Mouse (Mus musculus) limb, embryonic 14.5 days (tissue): ENCODE results near the gene Tnc. TPM values are rescaled to one million over a fixed set of nuclear protein-coding genes. Genes with fewer than 3 reads are reported as not detected.

Source experiments
- ATAC-seq: fragments of 200-750 bp; cut with Nextera tagmentation; 2 replicates; pipeline ENCODE4 v1.8.0; 2017; ENCODE audit warnings: low read depth, moderate number of reproducible peaks, moderate TSS enrichment; ENCODE audit not compliant: low FRiP score
- DNase-seq: peaks from one replicate; pipeline ENCODE4 v3.0.0-alpha.2; 2015; ENCODE audit warnings: low spot score
- H3K27ac ChIP-seq: fragments of 300-500 bp; sonication (generic); replicated peaks from 2 replicates; pipeline ENCODE4 v1.5.1; 2014; ENCODE audit warnings: low read depth, mild to moderate bottlenecking, low read length, moderate library complexity, mixed read lengths
- H3K27me3 ChIP-seq: fragments of 300-500 bp; sonication (generic); 2 replicates; pipeline ENCODE4 v1.6.1; 2014; ENCODE audit warnings: low read length, mixed read lengths; ENCODE audit not compliant: control insufficient read depth, insufficient read depth
- H3K36me3 ChIP-seq: fragments of 300-500 bp; sonication (generic); 2 replicates; pipeline ENCODE4 v1.6.1; 2014; ENCODE audit warnings: mild to moderate bottlenecking, low read length, moderate library complexity, mixed read lengths; ENCODE audit not compliant: control insufficient read depth, insufficient read depth
- H3K4me1 ChIP-seq: fragments of 300-500 bp; sonication (generic); 2 replicates; pipeline ENCODE4 v1.6.1; 2014; ENCODE audit warnings: antibody characterized with exemption, low read length, mixed read lengths; ENCODE audit not compliant: control insufficient read depth, insufficient read depth
- H3K4me2 ChIP-seq: fragments of 300-500 bp; sonication (generic); replicated peaks from 2 replicates; pipeline ENCODE4 v1.6.1; 2014; ENCODE audit warnings: low read depth, mild to moderate bottlenecking, low read length, moderate library complexity; ENCODE audit not compliant: severe bottlenecking
- H3K4me3 ChIP-seq: fragments of 300-500 bp; sonication (generic); replicated peaks from 2 replicates; pipeline ENCODE4 v1.5.1; 2014; ENCODE audit warnings: low read length
- H3K9ac ChIP-seq: fragments of 300-500 bp; sonication (generic); 2 replicates; pipeline ENCODE4 v1.6.1; 2014; ENCODE audit warnings: mild to moderate bottlenecking, low read depth, low read length, moderate library complexity; ENCODE audit not compliant: severe bottlenecking
- H3K9me3 ChIP-seq: fragments of 300-500 bp; sonication (generic); 2 replicates; pipeline ENCODE4 v1.6.1; 2016; ENCODE audit warnings: low read length; ENCODE audit not compliant: control insufficient read depth
- POLR2A ChIP-seq: fragments of 200-500 bp; IDR thresholded peaks from 2 replicates; pipeline ENCODE4 v1.8.0; 2012; ENCODE audit warnings: inconsistent platforms, mild to moderate bottlenecking, moderate library complexity, borderline replicate concordance; ENCODE audit not compliant: insufficient read depth, insufficient read length; ENCODE audit errors: extremely low read depth
- WGBS: fragments of 180-500 bp; shearing (Covaris S2); extraction: QIAGEN DNeasy Blood & Tissue Kit; methylation state at CpG from one replicate; pipeline ENCODE4 v1.1.7; 2014; 5-methylcytosine and 5-hydroxymethylcytosine counted together
- polyA plus RNA-seq, 2 experiments: library from polyadenylated mRNA; depleted of rRNA in 1 of 2; stranded (reverse) in 1 of 2; unstranded in 1 of 2; fragments of >200 nt; fragmentation: Nextera tagmentation in 1 of 2; extraction: Ambion mirVana in 1 of 2; gene quantifications; 2 replicates each; pipeline versions ENCODE4 v1.2.1 to v1.2.3; 2012 to 2014

Gene Tnc
- polyA plus RNA-seq, 2 experiments: 58.2 to 73.8 TPM

GRCm38 (mm10) chr4:63916753-63917152 is 130.1 kb downstream of the Tnc start:
- DNase-seq: no peak
- Histone ChIP-seq H3K4me3 (no peak overlapping the region), H3K9me3 (no peaks in the 10 kb centered on the region), H3K9ac (no peak overlapping the region), H3K36me3 (no peaks in the 10 kb centered on the region), H3K27me3 (no peaks in the 10 kb centered on the region), H3K4me1 (no peaks in the 10 kb centered on the region), H3K4me2 (no peak overlapping the region), H3K27ac (no peak overlapping the region)
- 55% methylated on average over 8 of the region's 8 CpGs for WGBS
- TF ChIP-seq POLR2A: no peak
- ATAC-seq: no peak

- H3K4me2 ChIP-seq: no peak overlapping the region
- DNase-seq: no peak
- TF ChIP-seq POLR2A: no peak
- no peak for ATAC-seq
- no peaks in the 10 kb centered on the region for H3K36me3 ChIP-seq
- H3K4me3 ChIP-seq: no peak overlapping the region
- no peak overlapping the region for H3K27ac ChIP-seq
- no peaks in the 10 kb centered on the region for H3K27me3 ChIP-seq
- no peaks in the 10 kb centered on the region for H3K4me1 ChIP-seq
- 66% methylated on average over 3 of the region's 3 CpGs for WGBS
- H3K9ac ChIP-seq: no peak overlapping the region
- no peaks in the 10 kb centered on the region for H3K9me3 ChIP-seq
Measured at GRCm38 (mm10) chr4:63916288-63916687, 130.5 kb downstream of the Tnc start.

Other genes starting within 250 kb of the Tnc start
- 0.03 and 0.04 TPM in 2 replicates for gene Tnfsf8, start 185.7 kb downstream of the Tnc start, polyA plus RNA-seq (2012; rRNA removed)
- 0.06 TPM in 1 of 2 replicates, not detected in the other for gene Tnfsf8, start 185.7 kb downstream of the Tnc start, polyA plus RNA-seq (2014; fragmentation: Nextera tagmentation; extraction: Ambion mirVana)